Mouse (Mus musculus) forebrain, embryonic 11.5 days (tissue): ENCODE measurements around the gene Lce1a1. TPM values are rescaled to one million over a fixed set of nuclear protein-coding genes. Genes with fewer than 3 reads are reported as not detected.
"Not testable (repeated sequence)": the region's sequence is repeated elsewhere in the genome, so short reads cannot be mapped to it uniquely, and the experiment has no call there.

Experiments used
- ATAC-seq: fragments of 200-750 bp; cut with Nextera tagmentation; replicated peaks from 2 replicates; pipeline ENCODE4 v1.8.0; 2017; ENCODE audit warnings: moderate TSS enrichment; ENCODE audit not compliant: low FRiP score
- DNase-seq: peaks from one replicate; pipeline ENCODE4 v3.0.0-alpha.2; 2017; ENCODE audit warnings: low spot score
- H3K27ac ChIP-seq: fragments of 300-500 bp; sonication (generic); 2 replicates; pipeline ENCODE4 v1.5.1; 2014; ENCODE audit warnings: low read depth, low read length
- H3K27me3 ChIP-seq: fragments of 300-500 bp; sonication (generic); 2 replicates; pipeline ENCODE4 v1.6.1; 2014; ENCODE audit warnings: mild to moderate bottlenecking, low read length, mixed read lengths; ENCODE audit not compliant: control insufficient read depth, insufficient read depth
- H3K36me3 ChIP-seq: fragments of 300-500 bp; sonication (generic); 2 replicates; pipeline ENCODE4 v1.6.1; 2014; ENCODE audit warnings: mild to moderate bottlenecking, low read length, moderate library complexity, mixed read lengths; ENCODE audit not compliant: control insufficient read depth, insufficient read depth
- H3K4me1 ChIP-seq: fragments of 300-500 bp; sonication (generic); replicated peaks from 2 replicates; pipeline ENCODE4 v1.6.1; 2014; ENCODE audit warnings: low read length, mixed read lengths; ENCODE audit not compliant: control insufficient read depth, insufficient read depth
- H3K4me2 ChIP-seq: fragments of 300-500 bp; sonication (generic); 2 replicates; pipeline ENCODE4 v1.6.1; 2014; ENCODE audit warnings: low read depth, mild to moderate bottlenecking, low read length, moderate library complexity, mixed read lengths; ENCODE audit not compliant: severe bottlenecking
- H3K4me3 ChIP-seq: fragments of 300-500 bp; sonication (generic); 2 replicates; pipeline ENCODE4 v1.5.1; 2014; ENCODE audit warnings: low read depth, low read length
- H3K9ac ChIP-seq: fragments of 300-500 bp; sonication (generic); 2 replicates; pipeline ENCODE4 v1.6.1; 2014; ENCODE audit warnings: low read length
- H3K9me3 ChIP-seq: fragments of 300-500 bp; sonication (generic); 2 replicates; pipeline ENCODE4 v1.6.1; 2016; ENCODE audit warnings: low read length, mixed read lengths; ENCODE audit not compliant: control insufficient read depth
- WGBS: fragments of 180-500 bp; shearing (Covaris S2); extraction: QIAGEN DNeasy Blood & Tissue Kit; methylation state at CpG from one replicate; pipeline ENCODE4 v1.1.7; 2014; 5-methylcytosine and 5-hydroxymethylcytosine counted together
- polyA plus RNA-seq: library from polyadenylated mRNA; unstranded; fragments of >200 nt; fragmentation: Nextera tagmentation; extraction: Ambion mirVana; gene quantifications from 2 replicates; pipeline ENCODE4 v1.2.1, GENCODE M21; 2014

Lce1a1 gene
- polyA plus RNA-seq: not detected in 2 replicates

- Histone ChIP-seq H3K4me3 (no peak within 1 kb of the TSS), H3K27me3 (no peaks in the 10 kb centered on the region), H3K27ac (no peak within 1 kb of the TSS), H3K4me1 (no peaks in the 10 kb centered on the region), H3K4me2 (no peak within 1 kb of the TSS), H3K9ac (no peak within 1 kb of the TSS), H3K36me3 (no peaks in the 10 kb centered on the region), H3K9me3 (no peaks in the 10 kb centered on the region)
- DNase-seq (no peak), ATAC-seq (no peak)
- WGBS: 81% methylated on average over 1 of the region's 1 CpGs
These were observed at the start of gene Lce1a1 for GRCm38 (mm10) chr3:92648207-92648606. TSS of gene Lce1a1 (minus strand) at chr3:92648307.

- H3K4me1 ChIP-seq: no peaks in the 10 kb centered on the region
- H3K9me3 ChIP-seq: no peaks in the 10 kb centered on the region
- no peak overlapping the region for H3K9ac ChIP-seq
- H3K36me3 ChIP-seq: no peaks in the 10 kb centered on the region
- H3K4me2 ChIP-seq: no peak overlapping the region
- DNase-seq (no peak), ATAC-seq (no peak)
- no peak overlapping the region for H3K27ac ChIP-seq
- 0% methylated on average over 1 of the region's 1 CpGs for WGBS
- H3K27me3 ChIP-seq: no peaks in the 10 kb centered on the region
- no peak overlapping the region for H3K4me3 ChIP-seq
These were observed 46.5 kb upstream of the Lce1a1 start for GRCm38 (mm10) chr3:92694613-92695012.

GRCm38 (mm10) chr3:92691688-92692087 lies 43.6 kb upstream of the Lce1a1 start:
- ATAC-seq (no peak), DNase-seq (no peak)
- H3K27me3 ChIP-seq: no peaks in the 10 kb centered on the region

GRCm38 (mm10) chr3:92689154-92689553 lies 41.0 kb upstream of the Lce1a1 start:
- 82% methylated on average over 16 of the region's 16 CpGs for WGBS
- H3K36me3 ChIP-seq: not testable (repeated sequence)

More at GRCm38 (mm10) chr3:92691688-92692087, 43.6 kb upstream of the Lce1a1 start:
- no peak overlapping the region for H3K9ac ChIP-seq
- no peaks in the 10 kb centered on the region for H3K4me1 ChIP-seq
- H3K9me3 ChIP-seq: no peaks in the 10 kb centered on the region
- no peak overlapping the region for H3K27ac ChIP-seq
- no peak overlapping the region for H3K4me2 ChIP-seq
- no peaks in the 10 kb centered on the region for H3K36me3 ChIP-seq
- H3K4me3 ChIP-seq: no peak overlapping the region

GRCm38 (mm10) chr3:92687110-92687509 lies 39.0 kb upstream of the Lce1a1 start, which contains the start of gene Lce1d:
TSS of gene Lce1d (minus strand) at chr3:92687210.
- Histone ChIP-seq H3K4me3 (no peak within 1 kb of the TSS), H3K4me2 (no peak within 1 kb of the TSS), H3K9ac (no peak within 1 kb of the TSS), H3K36me3 (no peaks in the 10 kb centered on the region), H3K9me3 (no peaks in the 10 kb centered on the region), H3K4me1 (no peaks in the 10 kb centered on the region), H3K27ac (no peak within 1 kb of the TSS), H3K27me3 (no peaks in the 10 kb centered on the region)
- 68% methylated on average over 2 of the region's 2 CpGs for WGBS
- ATAC-seq (no peak), DNase-seq (no peak)

More at GRCm38 (mm10) chr3:92689154-92689553, 41.0 kb upstream of the Lce1a1 start:
- H3K9me3 ChIP-seq, ATAC-seq, H3K27me3 ChIP-seq, H3K4me3 ChIP-seq, H3K27ac ChIP-seq, H3K4me2 ChIP-seq, H3K9ac ChIP-seq, H3K4me1 ChIP-seq, DNase-seq: not testable (repeated sequence)

GRCm38 (mm10) chr3:92678947-92679346 lies 30.8 kb upstream of the Lce1a1 start, which contains the start of gene Lce1c:
TSS of gene Lce1c (plus strand) at chr3:92679247.
- WGBS: 88% methylated on average over 4 of the region's 4 CpGs
- no peaks in the 10 kb centered on the region for H3K27me3 ChIP-seq
- no peak within 1 kb of the TSS for H3K27ac ChIP-seq
- no peaks in the 10 kb centered on the region for H3K9me3 ChIP-seq
- H3K4me3 ChIP-seq: no peak within 1 kb of the TSS
- DNase-seq (no peak), ATAC-seq (no peak)
- H3K4me2 ChIP-seq: no peak within 1 kb of the TSS
- no peak within 1 kb of the TSS for H3K9ac ChIP-seq
- H3K4me1 ChIP-seq: no peaks in the 10 kb centered on the region
- H3K36me3 ChIP-seq: no peaks in the 10 kb centered on the region

- no peak within 1 kb of the TSS for H3K27ac ChIP-seq
- no peaks in the 10 kb centered on the region for H3K4me1 ChIP-seq
- no peaks in the 10 kb centered on the region for H3K9me3 ChIP-seq
- no peak within 1 kb of the TSS for H3K4me2 ChIP-seq
- no peaks in the 10 kb centered on the region for H3K27me3 ChIP-seq
- H3K4me3 ChIP-seq: no peak within 1 kb of the TSS
- DNase-seq (no peak), ATAC-seq (no peak)
- no peak within 1 kb of the TSS for H3K9ac ChIP-seq
- H3K36me3 ChIP-seq: no peaks in the 10 kb centered on the region
These were observed 22.1 kb upstream of the Lce1a1 start, which contains the start of gene Lce1a2 for GRCm38 (mm10) chr3:92670215-92670614. TSS of gene Lce1a2 (minus strand) at chr3:92670315.

DNA sequence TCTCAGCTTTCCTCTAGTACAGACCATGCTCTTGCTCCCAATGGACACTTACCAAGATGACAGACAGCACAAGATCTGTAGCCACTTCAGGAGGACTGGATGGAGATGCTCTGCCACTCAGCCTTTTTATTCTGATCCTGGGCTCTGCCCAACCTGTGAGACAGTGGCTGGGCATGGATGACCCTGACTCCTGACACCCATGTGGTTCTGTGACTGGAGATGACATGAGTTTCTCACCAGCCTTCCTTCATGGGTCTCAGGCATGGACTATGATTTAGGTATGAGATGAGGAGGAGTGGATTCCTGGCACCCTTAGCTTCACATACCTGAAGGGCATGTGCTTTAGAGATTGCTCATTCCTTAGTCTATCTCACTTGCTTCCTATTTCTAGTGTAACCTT lies 8.7 kb upstream of the Lce1a1 start, which contains the start of gene Lce1b:
Gene Lce1b, minus strand, starts transcription at position 101 of the 400 bp plus-strand sequence.
- Histone ChIP-seq H3K9ac (no peak within 1 kb of the TSS), H3K27ac (no peak within 1 kb of the TSS), H3K4me2 (no peak within 1 kb of the TSS), H3K9me3 (no peaks in the 10 kb centered on the region), H3K4me1 (no peaks in the 10 kb centered on the region), H3K4me3 (no peak within 1 kb of the TSS), H3K36me3 (no peaks in the 10 kb centered on the region), H3K27me3 (no peaks in the 10 kb centered on the region)
- DNase-seq: no peak
- ATAC-seq: no peak

DNA sequence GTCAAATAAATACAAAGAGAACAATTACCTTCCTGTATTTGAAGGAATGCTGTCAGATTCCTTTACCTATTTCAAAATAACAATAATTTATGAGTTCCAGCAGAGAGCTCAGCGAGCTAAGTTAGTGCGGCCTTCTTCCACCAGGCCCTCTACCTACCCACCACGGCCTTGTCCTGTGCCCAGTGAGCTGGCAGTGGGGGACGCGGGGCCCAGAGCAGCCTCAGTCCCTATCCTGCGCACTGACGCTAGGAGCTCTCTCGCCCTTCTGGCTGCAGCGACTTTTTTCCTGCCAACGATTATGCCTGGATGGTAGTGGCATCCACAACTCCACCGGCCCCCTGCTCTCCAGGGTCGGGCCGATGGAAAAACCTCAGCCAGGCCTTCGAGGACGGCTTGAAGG lies 8.3 kb downstream of the Lce1a1 start:
- DNase-seq: no peak
- WGBS: 91% methylated on average over 15 of the region's 15 CpGs
- Histone ChIP-seq H3K4me3 (no peak overlapping the region), H3K4me1 (peaks cover 3% of the 10 kb centered on the region; the same call in 1 of the 2 replicates), H3K9ac (no peak overlapping the region), H3K9me3 (no peaks in the 10 kb centered on the region), H3K4me2 (no peak overlapping the region), H3K27me3 (no peaks in the 10 kb centered on the region), H3K27ac (no peak overlapping the region), H3K36me3 (no peaks in the 10 kb centered on the region)
- ATAC-seq: no peak
